Mouse (Mus musculus): ENCODE data around the gene Kif16b. TPM values are rescaled to one million over a fixed set of nuclear protein-coding genes. Genes with fewer than 3 reads are reported as not detected.

Kif16b gene
- total and polyA plus RNA-seq, 3 experiments = 10.7 to 32.0 (median 13.0) TPM

- no peak for TF ChIP-seq MEF2A (IDR thresholded peaks at IDR 0.05; ENCODE audit: extremely low read depth, insufficient replicate concordance, low read depth, low read length, poor library complexity, severe bottlenecking)
- no peak for TF ChIP-seq ZKSCAN1 (IDR thresholded peaks at IDR 0.05; ENCODE audit: low read depth, low read length)
- no peak for TF ChIP-seq MXI1 (IDR thresholded peaks at IDR 0.05; ENCODE audit: low read depth, low read length)
- TF ChIP-seq MYB (IDR thresholded peaks at IDR 0.05; ENCODE audit: low read depth, low read length) = no peak
- no peak for TF ChIP-seq ZNF384 (IDR thresholded peaks at IDR 0.05; ENCODE audit: low read depth, low read length)
- TF ChIP-seq CTCF (IDR thresholded peaks at IDR 0.05 in 2 of 3, conservative IDR thresholded peaks at IDR 0.05 in 1 of 3; ENCODE audit: control insufficient read depth in 1 of 3, insufficient read depth in 1 of 3, low read depth in 2 of 3, low read length in 3 of 3, poor library complexity in 1 of 3, severe bottlenecking in 1 of 3) = no peak
- no peak for TF ChIP-seq POLR2A (IDR thresholded peaks at IDR 0.05; ENCODE audit: control insufficient read depth in 1 of 2, insufficient read depth in 1 of 2, low read depth in 1 of 2, low read length in 2 of 2, poor library complexity in 1 of 2)
- no peak for TF ChIP-seq MAFK (IDR thresholded peaks at IDR 0.05; ENCODE audit: borderline replicate concordance, low read depth, low read length)
- no peak for TF ChIP-seq KAT2A (conservative IDR thresholded peaks at IDR 0.05; ENCODE audit: low read depth, low read length)
- TF ChIP-seq MAX (IDR thresholded peaks at IDR 0.05; ENCODE audit: low read length) = no peak
- TF ChIP-seq BHLHE40 (IDR thresholded peaks at IDR 0.05; ENCODE audit: borderline replicate concordance, low read depth, low read length) = no peak
- TF ChIP-seq CHD2 (IDR thresholded peaks at IDR 0.05; ENCODE audit: low read length) = no peak
- TF ChIP-seq UBTF (IDR thresholded peaks at IDR 0.05; ENCODE audit: borderline replicate concordance, insufficient read depth, low read depth, low read length) = no peak
- no peak for TF ChIP-seq JUND (IDR thresholded peaks at IDR 0.05; ENCODE audit: low read depth, low read length)
- TF ChIP-seq ZMIZ1 (IDR thresholded peaks at IDR 0.05; ENCODE audit: low read depth, low read length) = no peak
- no peak for TF ChIP-seq USF1 (IDR thresholded peaks at IDR 0.05; ENCODE audit: low read depth, low read length)
- TF ChIP-seq ELF1 (IDR thresholded peaks at IDR 0.05; ENCODE audit: low read depth, low read length) = no peak
- TF ChIP-seq NRF1 (IDR thresholded peaks at IDR 0.05; ENCODE audit: insufficient read depth, low read depth, low read length, poor library complexity, severe bottlenecking) = no peak
- no peak for TF ChIP-seq MAZ (IDR thresholded peaks at IDR 0.05; ENCODE audit: low read depth, low read length)
- no peak for TF ChIP-seq MYC (IDR thresholded peaks at IDR 0.05; ENCODE audit: low read depth, low read length)
- Histone ChIP-seq H3K27me3 (ENCODE audit: control insufficient read depth in 1 of 2, insufficient read depth in 2 of 2, low read length in 2 of 2) (no peaks in the 10 kb centered on the region), H3K4me1 (ENCODE audit: control insufficient read depth in 1 of 2, insufficient read depth in 2 of 2, low read length in 2 of 2) (no peaks in the 10 kb centered on the region), H3K27ac (ENCODE audit: control insufficient read depth, low read depth, low read length) (no peak overlapping the region), H3K36me3 (ENCODE audit: control insufficient read depth in 1 of 2, insufficient read depth in 2 of 2, low read length in 2 of 2) (no peaks in the 10 kb centered on the region), H3K9ac (ENCODE audit: control insufficient read depth, low read depth, low read length, poor library complexity, severe bottlenecking) (no peak overlapping the region), H3K79me2 (ENCODE audit: control insufficient read depth, insufficient read depth, low read length, poor library complexity) (no peaks in the 10 kb centered on the region), H3K9me3 (replicated peaks; ENCODE audit: insufficient read depth, low read length) (no peaks in the 10 kb centered on the region), H3K4me3 (ENCODE audit: control insufficient read depth in 1 of 2, insufficient read depth in 1 of 2, low read depth in 2 of 2, low read length in 2 of 2) (no peak overlapping the region)
- DNase-seq (ENCODE audit: low read depth, low spot score) = no peak
Measured at GRCm38 (mm10) chr2:142590284-142590724, 311.0 kb downstream of the Kif16b start.
